Mouse (Mus musculus) ES-E14 (cell line): ENCODE results near the gene Cep44.

ENCODE experiments used
- ZC3H11A ChIP-seq: IDR thresholded peaks from 2 replicates; pipeline ENCODE4 v1.6.1; 2012; ENCODE audit warnings: low read depth, mild to moderate bottlenecking, inconsistent platforms, low read length, borderline replicate concordance
- ZNF384 ChIP-seq: IDR thresholded peaks from 2 replicates; pipeline ENCODE4 v1.6.1; 2012; ENCODE audit warnings: low read depth, low read length, inconsistent platforms

DNA sequence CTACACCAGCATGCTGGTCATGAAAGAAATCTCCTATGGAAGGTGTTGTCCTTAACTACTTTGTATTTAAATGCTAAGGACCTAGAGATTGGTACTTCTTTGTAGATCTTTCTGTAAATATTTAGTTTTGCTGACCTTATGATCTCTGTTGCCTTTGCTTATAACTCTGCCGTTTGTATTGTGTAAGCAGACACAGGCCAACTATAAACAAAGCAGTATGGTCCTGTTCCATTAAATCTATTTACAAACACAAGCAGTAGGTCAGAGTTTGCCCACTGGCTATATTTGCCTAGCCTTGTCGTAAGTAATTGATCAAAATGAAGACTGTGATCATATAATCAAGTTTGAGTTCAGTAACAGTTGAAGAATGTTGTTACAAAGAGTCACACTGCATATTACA is 38.2 kb upstream of the Cep44 start:
- TF ChIP-seq ZNF384 (no peak), ZC3H11A (no peak)
